Mouse (Mus musculus) brain, embryonic 14.5 days (tissue): ENCODE measurements at regions not wholly inside any gene's neighbourhood (a gene's known extent, or its start where the extent isn't known, plus 50 kb on each side); places are given as distances from the start of the nearest gene placed in this dataset.

Source experiments
- CTCF ChIP-seq: fragments of 200-500 bp; IDR thresholded peaks from 2 replicates; pipeline ENCODE4 v1.5.1; 2012; ENCODE audit warnings: inconsistent platforms, mild to moderate bottlenecking, moderate library complexity, borderline replicate concordance; ENCODE audit not compliant: insufficient read depth, insufficient read length; ENCODE audit errors: extremely low read depth
- POLR2A ChIP-seq: fragments of 200-500 bp; IDR thresholded peaks from 2 replicates; pipeline ENCODE4 v1.6.1; 2012; ENCODE audit warnings: mild to moderate bottlenecking, inconsistent platforms, borderline replicate concordance; ENCODE audit not compliant: poor library complexity, insufficient read depth, insufficient read length, severe bottlenecking; ENCODE audit errors: extremely low read depth

GRCm38 (mm10) chr15:6071873-6072272 lies 227.7 kb upstream of the Dab2 start:
- TF ChIP-seq POLR2A = no peak
- TF ChIP-seq CTCF = no peak
